In the genomic region with DNA sequence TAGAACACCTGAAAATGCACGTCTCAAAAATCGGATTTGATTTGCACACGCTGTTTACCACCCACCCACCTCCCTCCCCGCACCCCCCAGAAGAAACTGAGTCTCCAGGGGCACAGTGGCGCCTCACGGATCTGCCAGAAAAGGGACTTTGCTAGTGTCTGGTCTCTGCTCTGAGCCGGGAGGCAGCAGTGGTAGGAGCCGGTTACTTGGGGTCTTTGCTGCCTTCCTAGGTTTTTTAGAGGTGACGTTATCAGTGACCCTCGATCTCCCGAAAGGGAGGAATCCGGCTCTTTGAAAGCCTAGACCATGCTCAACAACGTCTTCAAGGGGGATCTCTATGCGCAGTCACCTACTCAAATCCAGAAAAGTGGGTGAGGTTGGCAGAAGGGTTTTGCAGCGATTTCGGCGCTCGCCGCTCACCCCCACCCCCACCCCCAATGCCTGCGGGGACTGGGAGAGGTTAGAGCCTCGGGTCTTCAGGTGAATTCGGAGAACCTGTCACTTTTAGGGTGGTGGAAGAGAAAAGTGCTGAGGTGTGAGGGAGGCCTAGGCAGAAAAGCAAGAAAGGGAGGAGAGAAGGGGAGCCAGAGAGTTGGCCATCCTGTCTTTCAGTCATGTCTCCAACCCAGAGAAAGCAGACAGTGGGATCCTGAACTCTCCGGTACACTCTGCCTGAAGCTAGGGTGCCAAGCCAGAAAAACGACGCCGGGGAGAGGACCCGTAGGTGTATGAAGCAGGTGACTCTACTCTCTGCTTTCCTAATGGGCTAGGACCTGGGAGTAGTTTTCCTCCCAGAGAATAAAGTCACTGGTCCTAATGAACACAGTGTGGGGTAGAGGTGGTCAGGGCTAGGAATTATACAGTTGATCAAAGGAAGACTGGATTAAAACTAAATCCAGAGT, we compare ENCODE assay signal across 9 mouse cellular contexts.
DNase-seq lines count a peak whose midpoint lies in the region; ATAC-seq and TF ChIP-seq lines count a peak whose summit lies in the region.
"Had no signal": no experiment of that assay in that cellular context is flagged by ENCODE, and none has a peak within 500 bp of the region (broad histone marks: within the 10 kb centered on the region; RNA-seq: fewer than 3 reads in every experiment).

No protein-coding gene starts in this region.

- no peak for TF ChIP-seq EP300 in stomach, postnatal 0 days (optimal IDR thresholded peaks at IDR 0.05)

- H3K9me3 ChIP-seq in heart, embryonic 15.5 days (replicated peaks): no peaks in the 10 kb centered on the region
- H3K9me3 ChIP-seq in embryonic facial prominence, embryonic 14.5 days (ENCODE audit: control insufficient read depth, low read length): no peaks in the 10 kb centered on the region
- no peaks in the 10 kb centered on the region for H3K9me3 ChIP-seq in limb, embryonic 15.5 days
- no peaks in the 10 kb centered on the region for H3K9me3 ChIP-seq in stomach, postnatal 0 days (ENCODE audit: control insufficient read depth, low read length)

- H3K27ac ChIP-seq in heart, embryonic 15.5 days: peak overlapping the region; percentile 75
- H3K27ac ChIP-seq in embryonic facial prominence, embryonic 14.5 days (replicated peaks; ENCODE audit: low read depth, low read length): peak overlapping the region; percentile 63; the same call in 1 of the 2 replicates
- H3K27ac ChIP-seq in limb, embryonic 15.5 days: no peak overlapping the region
- H3K27ac ChIP-seq in stomach, postnatal 0 days (replicated peaks): peak overlapping the region; percentile 95

- H3K27me3 ChIP-seq in heart, embryonic 15.5 days: peaks cover 11% of the 10 kb centered on the region; the same call in 1 of the 2 replicates
- peaks cover 44% of the 10 kb centered on the region for H3K27me3 ChIP-seq in embryonic facial prominence, embryonic 14.5 days (replicated peaks; ENCODE audit: control insufficient read depth, insufficient read depth, low read length)
- peaks cover 63% of the 10 kb centered on the region for H3K27me3 ChIP-seq in limb, embryonic 15.5 days
- H3K27me3 ChIP-seq in stomach, postnatal 0 days (ENCODE audit: control insufficient read depth, insufficient read depth, low read length): no peaks in the 10 kb centered on the region

- no peak for TF ChIP-seq CTCF in stomach, postnatal 0 days (IDR thresholded peaks at IDR 0.05; ENCODE audit: low read depth)

- H3K36me3 ChIP-seq in heart, embryonic 15.5 days: no peaks in the 10 kb centered on the region
- H3K36me3 ChIP-seq in embryonic facial prominence, embryonic 14.5 days (ENCODE audit: control insufficient read depth, insufficient read depth, low read length): no peaks in the 10 kb centered on the region
- no peaks in the 10 kb centered on the region for H3K36me3 ChIP-seq in limb, embryonic 15.5 days
- no peaks in the 10 kb centered on the region for H3K36me3 ChIP-seq in stomach, postnatal 0 days (ENCODE audit: control insufficient read depth, insufficient read depth, low read length)

- H3K9ac ChIP-seq in heart, embryonic 15.5 days: peak overlapping the region; percentile 49
- peak overlapping the region; percentile 49 for H3K9ac ChIP-seq in embryonic facial prominence, embryonic 14.5 days (ENCODE audit: low read depth, low read length)
- no peak overlapping the region for H3K9ac ChIP-seq in limb, embryonic 15.5 days
- peak overlapping the region; percentile 82 for H3K9ac ChIP-seq in stomach, postnatal 0 days (ENCODE audit: low read length)

- no peak for DNase-seq in heart, postnatal 4 days
- DNase-seq in ZHBTc4 (ENCODE audit: low read depth, low spot score): peak; percentile 30
- no peak for DNase-seq in embryonic facial prominence, embryonic 14.5 days (ENCODE audit: low spot score)
- DNase-seq in stomach, postnatal 0 days (ENCODE audit: low spot score): peak; percentile 24
- no peak for DNase-seq in gastrocnemius, adult 8-10 months (ENCODE audit: low spot score in 2 of 2)
- DNase-seq in layer of hippocampus, adult 11-12 months (ENCODE audit: low spot score): no peak

- ATAC-seq in heart, embryonic 15.5 days (replicated peaks; ENCODE audit: insufficient number of reproducible peaks, insufficient read depth, low FRiP score, low read depth): no peak
- no peak for ATAC-seq in embryonic facial prominence, embryonic 14.5 days (ENCODE audit: low read depth)
- ATAC-seq in limb, embryonic 15.5 days (ENCODE audit: insufficient number of reproducible peaks, low FRiP score, low TSS enrichment, low read depth): no peak
- no peak for ATAC-seq in stomach, postnatal 0 days (ENCODE audit: low FRiP score, low TSS enrichment)
- ATAC-seq: Patski had no signal

- H3K4me1 ChIP-seq in heart, embryonic 15.5 days (replicated peaks): peaks cover 45% of the 10 kb centered on the region
- H3K4me1 ChIP-seq in embryonic facial prominence, embryonic 14.5 days (ENCODE audit: control insufficient read depth, insufficient read depth, low read length): peaks cover 16% of the 10 kb centered on the region; the same call in 1 of the 2 replicates
- peaks cover 23% of the 10 kb centered on the region for H3K4me1 ChIP-seq in limb, embryonic 15.5 days
- no peaks in the 10 kb centered on the region; the same call in 1 of the 2 replicates for H3K4me1 ChIP-seq in stomach, postnatal 0 days (replicated peaks; ENCODE audit: control insufficient read depth, insufficient read depth)

- H3K4me2 ChIP-seq in heart, embryonic 15.5 days: peak overlapping the region; percentile 93
- H3K4me2 ChIP-seq in embryonic facial prominence, embryonic 14.5 days (ENCODE audit: low read depth, low read length): peak overlapping the region; percentile 82
- H3K4me2 ChIP-seq in limb, embryonic 15.5 days: peak overlapping the region; percentile 24
- peak overlapping the region; percentile 91 for H3K4me2 ChIP-seq in stomach, postnatal 0 days (replicated peaks; ENCODE audit: low read depth)

- WGBS in heart, embryonic 15.5 days: 7% methylated on average over 27 of the region's 27 CpGs
- 3% methylated on average over 27 of the region's 27 CpGs for WGBS in embryonic facial prominence, embryonic 14.5 days
- 3% methylated on average over 27 of the region's 27 CpGs for WGBS in limb, embryonic 15.5 days
- WGBS in stomach, postnatal 0 days: 7% methylated on average over 27 of the region's 27 CpGs

- H3K4me3 ChIP-seq in heart, embryonic 15.5 days: peak overlapping the region; percentile 40
- peak overlapping the region; percentile 24 for H3K4me3 ChIP-seq in embryonic facial prominence, embryonic 14.5 days (ENCODE audit: low read depth, low read length)
- no peak overlapping the region; the same call in 1 of the 2 replicates for H3K4me3 ChIP-seq in limb, embryonic 15.5 days
- H3K4me3 ChIP-seq in stomach, postnatal 0 days (ENCODE audit: low read depth, low read length): peak overlapping the region; percentile 51

Comparison
In these comparisons a context has a peak if more than half of its experiments do, and no peak if none do; other contexts are left out.
1. H3K4me2 ChIP-seq: peak in every context shown above with its lines; median percentile 93 in heart, embryonic 15.5 days; 91 in stomach, postnatal 0 days; 82 in embryonic facial prominence, embryonic 14.5 days; 24 in limb, embryonic 15.5 days.
2. DNase-seq: peak in ZHBTc4 (single experiment) and stomach, postnatal 0 days (single experiment); none in heart, postnatal 4 days (single experiment), embryonic facial prominence, embryonic 14.5 days (single experiment), gastrocnemius, adult 8-10 months (0 of 2) and layer of hippocampus, adult 11-12 months (single experiment).